Mouse (Mus musculus): ENCODE measurements around the gene Tpmt.

DNA sequence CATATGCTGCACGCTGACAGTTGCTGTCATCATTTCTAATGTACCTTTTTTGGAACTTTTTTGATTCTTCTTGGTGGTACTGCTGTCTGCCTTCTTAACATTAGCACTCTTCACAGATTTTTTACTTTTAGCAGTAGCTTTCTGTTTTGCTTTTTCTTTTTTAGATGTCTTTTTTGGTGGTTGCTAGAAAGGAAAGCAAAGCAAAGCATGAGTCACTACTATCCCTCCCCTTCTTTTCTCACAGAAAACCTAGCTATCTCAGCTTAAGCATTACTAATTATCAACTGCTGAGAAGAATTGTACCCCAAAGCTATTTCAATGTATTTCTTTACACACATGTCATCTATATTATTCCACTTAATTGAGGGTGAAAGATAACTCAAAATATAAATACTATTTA, 43.9 kb upstream of the Tpmt start:
- TF ChIP-seq CTCF (IDR thresholded peaks at IDR 0.05; ENCODE audit: low read depth, low read length) (no peak), POLR2A (IDR thresholded peaks at IDR 0.05; ENCODE audit: extremely low read depth, insufficient read depth, low read length) (no peak)
